Mouse (Mus musculus) neural tube, embryonic 12.5 days (tissue): ENCODE data around the gene Fam221a. TPM values are rescaled to one million over a fixed set of nuclear protein-coding genes. Genes with fewer than 3 reads are reported as not detected.

ENCODE experiments used
- ATAC-seq: fragments of 200-750 bp; cut with Nextera tagmentation; 2 replicates; pipeline ENCODE4 v1.8.0; 2017; ENCODE audit warnings: low read depth, mild to moderate bottlenecking, moderate TSS enrichment, moderate library complexity; ENCODE audit not compliant: low FRiP score
- H3K27ac ChIP-seq: fragments of 300-500 bp; sonication (generic); 2 replicates; pipeline ENCODE4 v1.5.1; 2016
- H3K27me3 ChIP-seq: fragments of 300-500 bp; sonication (generic); replicated peaks from 2 replicates; pipeline ENCODE4 v1.6.1; 2016; ENCODE audit warnings: mild to moderate bottlenecking
- H3K36me3 ChIP-seq: fragments of 300-500 bp; sonication (generic); 2 replicates; pipeline ENCODE4 v1.6.1; 2016; ENCODE audit warnings: mild to moderate bottlenecking
- H3K4me1 ChIP-seq: fragments of 300-500 bp; sonication (generic); 2 replicates; pipeline ENCODE4 v1.6.1; 2016
- H3K4me2 ChIP-seq: fragments of 300-500 bp; sonication (generic); replicated peaks from 2 replicates; pipeline ENCODE4 v1.6.1; 2016; ENCODE audit warnings: mild to moderate bottlenecking
- H3K4me3 ChIP-seq: fragments of 300-500 bp; sonication (generic); 2 replicates; pipeline ENCODE4 v1.5.1; 2016
- H3K9ac ChIP-seq: fragments of 300-500 bp; sonication (generic); 2 replicates; pipeline ENCODE4 v1.6.1; 2016; ENCODE audit warnings: mild to moderate bottlenecking
- H3K9me3 ChIP-seq: fragments of 300-500 bp; sonication (generic); 2 replicates; pipeline ENCODE4 v1.6.1; 2016; ENCODE audit warnings: mild to moderate bottlenecking
- WGBS: fragments of 180-500 bp; shearing (Covaris S2); methylation state at CpG from one replicate; pipeline ENCODE4 v1.1.7; 2016; 5-methylcytosine and 5-hydroxymethylcytosine counted together
- polyA plus RNA-seq: library from polyadenylated mRNA; unstranded; fragments of >200 nt; fragmentation: Nextera tagmentation; extraction: Ambion mirVana; gene quantifications from 2 replicates; pipeline ENCODE4 v1.2.1, GENCODE M21; 2016

Fam221a gene
- 4.2 and 4.4 TPM in 2 replicates for polyA plus RNA-seq

DNA sequence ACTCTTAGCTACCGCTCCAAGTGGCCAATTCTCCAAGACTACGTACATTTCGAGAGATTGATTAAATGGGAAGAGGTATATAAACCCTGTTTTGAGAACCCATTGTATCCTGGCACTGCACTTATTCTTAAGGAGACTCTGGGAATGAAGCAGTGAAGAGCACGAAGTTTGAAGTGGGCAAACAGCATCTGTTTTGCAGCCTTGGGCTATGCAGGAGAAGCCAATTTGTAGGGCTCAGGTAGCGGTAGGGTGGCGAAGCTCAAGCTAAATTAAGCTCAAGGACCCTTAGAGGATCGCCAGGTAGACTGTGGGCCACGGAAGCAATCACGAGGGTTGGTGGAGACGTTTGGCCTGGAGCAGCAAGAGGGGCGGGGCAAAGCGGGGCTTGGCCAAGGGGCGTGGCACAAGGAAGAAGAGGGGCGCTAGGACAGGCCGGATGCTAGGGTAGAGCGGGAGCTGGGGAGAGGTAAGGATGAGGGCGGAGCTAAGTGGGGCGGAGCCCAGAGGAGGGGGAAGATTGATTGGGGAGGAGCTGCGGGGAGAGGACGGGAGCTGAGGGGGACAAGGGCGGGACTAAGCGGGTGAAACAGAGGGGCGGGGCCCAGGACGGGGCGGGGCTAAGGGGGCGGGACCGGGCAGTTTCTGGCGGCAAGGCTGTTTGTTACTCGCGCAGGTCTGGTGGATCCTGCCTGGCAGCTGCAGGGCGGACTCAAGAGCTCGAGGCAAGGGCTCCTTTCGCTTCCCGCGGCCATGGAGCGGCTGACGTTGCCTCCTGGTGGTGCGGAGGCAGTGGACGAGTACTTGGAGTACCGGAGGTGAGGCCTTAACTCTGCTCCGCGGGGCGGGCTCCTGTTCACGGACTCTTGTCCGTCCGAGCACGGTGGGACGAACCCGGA is at the start of gene Fam221a:
Fam221a (plus strand) TSS at position 581 of the 896 bp plus-strand sequence.
- Histone ChIP-seq H3K9me3 (no peaks in the 10 kb centered on the region), H3K27me3 (no peaks in the 10 kb centered on the region), H3K9ac (peak within 1 kb of the TSS; percentile 65), H3K27ac (no peak within 1 kb of the TSS), H3K4me3 (peak within 1 kb of the TSS; percentile 50), H3K36me3 (no peaks in the 10 kb centered on the region), H3K4me1 (0 out of 2 replicates have a peak, but pooled peaks cover 10% of the 10 kb centered on the region), H3K4me2 (peak within 1 kb of the TSS; percentile 86)
- peak; percentile 98 for ATAC-seq
- WGBS: 3% methylated on average over 47 of the region's 49 CpGs

DNA sequence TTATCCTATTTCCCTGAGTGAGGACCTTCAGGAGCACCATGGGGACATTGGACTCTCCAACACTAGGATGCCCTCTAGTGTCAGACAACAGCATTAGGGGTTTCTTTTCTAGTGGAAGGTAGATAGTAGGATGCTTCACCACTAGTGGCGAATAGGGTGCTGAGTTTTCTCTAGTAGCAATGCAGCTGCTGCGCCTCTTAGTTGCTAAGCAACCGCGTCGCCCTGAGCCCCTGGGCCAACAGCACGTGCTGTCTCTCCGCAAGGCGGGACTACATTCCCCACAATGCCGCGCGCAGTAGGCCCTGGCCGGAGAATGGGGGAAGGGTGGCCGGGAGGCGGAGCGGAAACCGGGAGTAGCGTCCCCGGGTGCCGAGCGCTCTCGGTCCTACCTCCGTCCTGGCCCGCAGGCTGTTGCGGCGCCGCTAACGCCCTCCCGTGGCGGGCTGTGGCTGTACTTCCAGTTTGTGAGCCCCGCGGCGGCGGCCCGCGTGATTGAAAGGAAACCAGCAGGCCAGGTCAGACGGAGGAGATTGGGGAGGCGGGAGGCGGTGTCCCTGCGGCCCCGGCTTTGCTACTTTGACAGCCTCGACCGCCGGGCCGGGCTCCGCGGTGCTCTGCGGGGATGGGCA is 48.5 kb upstream of the Fam221a start, which contains the start of gene Ccdc126:
Ccdc126 (plus strand) TSS at position 309 of the 629 bp plus-strand sequence.
- ATAC-seq: peak; percentile 100
- H3K9me3 ChIP-seq: no peaks in the 10 kb centered on the region
- peak within 1 kb of the TSS; percentile 64 for H3K4me2 ChIP-seq
- H3K27me3 ChIP-seq: no peaks in the 10 kb centered on the region
- peak within 1 kb of the TSS; percentile 68 for H3K9ac ChIP-seq
- WGBS: under 1% methylated on average over 47 of the region's 47 CpGs
- H3K27ac ChIP-seq: peak within 1 kb of the TSS; percentile 64; the same call in 1 of the 2 replicates
- H3K4me3 ChIP-seq: peak within 1 kb of the TSS; percentile 69
- no peaks in the 10 kb centered on the region; the same call in 1 of the 2 replicates for H3K4me1 ChIP-seq
- H3K36me3 ChIP-seq: no peaks in the 10 kb centered on the region

DNA sequence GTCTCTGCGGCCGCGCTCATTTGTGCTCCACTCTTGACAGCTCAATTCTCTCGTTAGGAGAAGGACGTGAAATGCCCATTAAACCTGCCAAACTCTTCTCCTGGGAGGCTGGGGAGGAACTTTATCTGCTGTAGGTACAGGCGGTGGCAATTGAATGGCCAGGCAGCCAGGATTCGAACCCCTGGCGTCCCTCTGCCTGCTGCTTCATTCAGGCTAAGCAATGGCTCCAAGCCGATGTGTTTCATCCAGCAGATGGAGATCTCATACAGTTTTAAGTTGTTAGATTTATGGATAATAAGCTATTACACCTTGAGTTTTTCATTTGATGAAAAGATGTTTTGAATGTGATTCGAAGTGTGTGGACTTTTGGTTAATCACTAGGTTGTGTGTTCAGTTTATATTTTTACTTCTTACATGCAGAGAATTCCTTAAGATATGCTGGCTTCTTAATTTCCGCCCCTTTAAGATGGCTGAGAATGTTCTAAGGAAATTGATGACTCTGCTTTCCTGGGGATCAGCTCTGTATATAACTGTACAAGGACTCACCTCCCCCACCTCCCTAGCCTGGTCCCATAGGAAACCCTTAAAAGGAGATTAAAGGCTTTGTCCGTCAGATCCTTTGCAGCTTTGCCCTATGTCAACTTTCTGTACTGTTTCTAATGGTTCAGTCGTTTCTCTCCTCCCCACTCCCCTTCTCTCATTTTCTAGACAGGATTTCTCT is 47.8 kb upstream of the Fam221a start:
- H3K4me1 ChIP-seq: no peaks in the 10 kb centered on the region; the same call in 1 of the 2 replicates
- H3K27ac ChIP-seq: peak overlapping the region; percentile 64; the same call in 1 of the 2 replicates
- peak overlapping the region; percentile 69 for H3K4me3 ChIP-seq
- H3K9me3 ChIP-seq: no peaks in the 10 kb centered on the region
- H3K36me3 ChIP-seq: no peaks in the 10 kb centered on the region
- WGBS: 18% methylated on average over 13 of the region's 13 CpGs
- H3K9ac ChIP-seq: peak overlapping the region; percentile 68
- peak overlapping the region; percentile 64 for H3K4me2 ChIP-seq
- H3K27me3 ChIP-seq: no peaks in the 10 kb centered on the region
- peak; percentile 55 for ATAC-seq

DNA sequence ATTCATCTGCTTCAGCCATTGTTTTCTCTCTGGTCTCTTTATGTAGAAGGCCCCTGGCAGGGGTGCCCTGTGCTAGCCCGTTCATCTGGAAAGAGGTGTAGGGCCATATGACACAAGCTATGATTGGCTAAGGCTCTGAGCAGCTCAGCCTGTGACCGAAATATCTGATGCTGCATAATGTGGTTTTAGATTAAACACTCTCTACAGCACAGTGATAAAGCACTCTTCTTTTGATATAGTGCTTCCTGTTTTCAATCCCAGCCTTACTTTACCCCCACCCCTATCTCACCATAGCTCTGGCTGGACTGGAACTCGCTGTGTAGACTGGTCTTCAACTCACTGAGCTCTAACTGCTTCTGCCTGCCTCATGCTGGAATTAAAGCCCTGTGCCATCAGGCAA is 46.2 kb upstream of the Fam221a start:
- Histone ChIP-seq H3K27ac (no peak overlapping the region), H3K9me3 (no peaks in the 10 kb centered on the region), H3K27me3 (no peaks in the 10 kb centered on the region), H3K4me1 (no peaks in the 10 kb centered on the region; the same call in 1 of the 2 replicates), H3K4me3 (no peak overlapping the region), H3K36me3 (no peaks in the 10 kb centered on the region), H3K9ac (no peak overlapping the region), H3K4me2 (no peak overlapping the region)
- ATAC-seq: no peak
- 87% methylated on average over 3 of the region's 3 CpGs for WGBS

DNA sequence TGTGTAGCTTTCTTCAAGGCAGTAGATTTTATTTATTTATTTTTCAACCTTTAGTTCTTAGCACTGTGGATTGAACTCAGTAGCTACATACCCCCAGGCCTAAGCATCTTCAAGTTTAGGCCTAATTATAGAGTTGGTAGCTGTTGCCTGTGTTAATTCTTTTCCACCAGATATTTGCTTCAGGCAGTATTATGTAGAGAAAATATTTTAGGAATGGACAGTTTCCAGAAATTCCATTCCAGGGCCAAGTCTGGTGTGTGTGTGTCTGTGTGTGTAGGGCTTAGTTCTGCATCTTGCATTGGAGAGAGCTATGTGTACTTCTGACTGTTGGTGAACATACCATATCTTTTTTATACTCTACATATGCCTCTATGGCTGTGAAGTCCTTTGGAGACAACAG is 45.5 kb upstream of the Fam221a start:
- Histone ChIP-seq H3K4me3 (no peak overlapping the region), H3K36me3 (no peaks in the 10 kb centered on the region), H3K9ac (no peak overlapping the region), H3K27ac (no peak overlapping the region), H3K4me2 (no peak overlapping the region), H3K4me1 (no peaks in the 10 kb centered on the region; the same call in 1 of the 2 replicates), H3K9me3 (no peaks in the 10 kb centered on the region), H3K27me3 (no peaks in the 10 kb centered on the region)
- ATAC-seq: no peak

DNA sequence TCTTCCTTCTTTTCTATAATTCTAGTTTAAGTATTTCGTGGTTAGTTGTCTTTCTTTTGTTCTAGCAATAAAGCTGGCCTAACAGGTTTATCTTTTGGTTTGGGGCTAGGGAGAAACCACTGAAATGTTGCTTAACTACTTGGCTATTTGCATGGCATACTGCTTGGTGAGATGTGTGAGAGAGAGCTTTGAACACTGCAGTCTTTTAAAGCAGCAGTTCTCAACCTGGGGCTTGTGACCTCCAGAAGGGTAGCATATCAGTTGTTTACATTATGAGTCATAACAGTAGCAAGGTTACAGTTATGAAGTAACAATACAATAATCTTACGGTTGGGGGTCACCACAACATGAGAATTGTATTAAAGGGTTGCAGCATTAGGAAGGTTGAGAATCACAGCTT is 44.6 kb upstream of the Fam221a start:
- WGBS: 76% methylated on average over 2 of the region's 2 CpGs
- Histone ChIP-seq H3K27ac (no peak overlapping the region), H3K4me1 (no peaks in the 10 kb centered on the region; the same call in 1 of the 2 replicates), H3K4me2 (no peak overlapping the region), H3K9ac (no peak overlapping the region), H3K4me3 (no peak overlapping the region), H3K27me3 (no peaks in the 10 kb centered on the region), H3K9me3 (no peaks in the 10 kb centered on the region), H3K36me3 (no peaks in the 10 kb centered on the region)
- ATAC-seq: no peak

DNA sequence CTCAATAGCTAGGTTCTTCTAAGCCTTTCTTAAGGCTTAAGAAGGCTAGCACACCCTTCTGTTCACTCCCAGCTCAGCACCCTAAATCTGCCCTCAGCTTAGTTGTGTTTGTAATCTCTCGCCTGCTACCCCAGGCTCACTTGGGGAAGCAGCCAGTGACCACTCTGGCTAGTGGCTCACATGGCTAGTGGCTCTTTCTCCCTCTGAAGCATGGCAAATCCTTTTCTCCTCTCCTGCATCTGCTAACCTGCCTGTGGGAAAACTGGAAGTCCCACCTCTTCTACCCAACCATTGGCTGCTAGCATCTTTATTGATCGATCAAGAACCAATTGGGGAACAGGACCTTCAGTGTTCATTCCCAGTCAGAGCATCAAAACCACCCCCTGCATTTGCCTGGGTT is 43.0 kb upstream of the Fam221a start:
- Histone ChIP-seq H3K27me3 (no peaks in the 10 kb centered on the region), H3K4me2 (no peak overlapping the region), H3K4me1 (no peaks in the 10 kb centered on the region; the same call in 1 of the 2 replicates), H3K4me3 (no peak overlapping the region), H3K36me3 (no peaks in the 10 kb centered on the region), H3K27ac (no peak overlapping the region), H3K9ac (no peak overlapping the region), H3K9me3 (no peaks in the 10 kb centered on the region)
- 71% methylated on average over 2 of the region's 2 CpGs for WGBS
- no peak for ATAC-seq

DNA sequence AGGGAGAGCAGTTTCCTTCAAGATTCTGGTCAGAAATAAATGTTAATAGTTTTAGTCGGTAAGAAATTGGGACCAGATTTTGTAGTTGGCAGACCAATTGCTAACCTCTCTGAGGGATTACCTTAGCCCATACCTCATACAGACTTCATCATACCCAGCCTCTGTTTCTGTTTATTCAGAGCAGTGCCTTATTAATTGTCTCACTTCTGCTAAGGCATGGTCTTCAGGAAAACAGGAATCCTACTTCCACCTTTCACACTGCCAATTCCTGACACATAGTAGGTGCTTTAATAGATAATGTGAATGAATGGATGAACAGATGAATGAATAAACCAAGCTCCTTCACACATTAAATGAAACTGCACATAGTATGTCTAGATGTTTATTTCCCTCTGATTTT is 42.2 kb upstream of the Fam221a start:
- no peak for ATAC-seq
- no peak overlapping the region for H3K4me3 ChIP-seq
- H3K4me2 ChIP-seq: no peak overlapping the region
- no peak overlapping the region for H3K9ac ChIP-seq
- WGBS: 73% methylated on average over 1 of the region's 1 CpGs
- H3K9me3 ChIP-seq: no peaks in the 10 kb centered on the region
- H3K4me1 ChIP-seq: no peaks in the 10 kb centered on the region; the same call in 1 of the 2 replicates
- no peaks in the 10 kb centered on the region for H3K36me3 ChIP-seq
- H3K27ac ChIP-seq: no peak overlapping the region
- H3K27me3 ChIP-seq: no peaks in the 10 kb centered on the region

DNA sequence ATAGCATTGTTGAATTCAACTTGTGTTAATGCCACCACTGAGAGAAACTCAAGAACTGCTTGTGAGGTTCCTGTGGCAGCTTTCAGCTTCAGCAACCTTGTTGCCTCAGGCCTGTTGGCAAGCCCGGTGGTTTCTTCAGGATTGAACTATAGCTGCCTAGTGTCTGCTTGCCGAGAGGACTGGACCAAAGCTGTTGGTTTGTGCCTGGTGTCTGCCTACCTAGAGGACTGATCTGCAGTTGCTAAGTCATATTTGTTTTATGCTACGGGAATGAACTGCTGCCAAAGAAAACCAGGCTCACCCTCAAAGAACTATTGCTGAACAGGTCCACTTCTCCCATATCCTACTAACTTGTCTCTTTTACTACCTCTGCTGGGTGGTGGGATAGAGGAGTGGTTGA is 40.7 kb upstream of the Fam221a start:
- no peak for ATAC-seq

DNA sequence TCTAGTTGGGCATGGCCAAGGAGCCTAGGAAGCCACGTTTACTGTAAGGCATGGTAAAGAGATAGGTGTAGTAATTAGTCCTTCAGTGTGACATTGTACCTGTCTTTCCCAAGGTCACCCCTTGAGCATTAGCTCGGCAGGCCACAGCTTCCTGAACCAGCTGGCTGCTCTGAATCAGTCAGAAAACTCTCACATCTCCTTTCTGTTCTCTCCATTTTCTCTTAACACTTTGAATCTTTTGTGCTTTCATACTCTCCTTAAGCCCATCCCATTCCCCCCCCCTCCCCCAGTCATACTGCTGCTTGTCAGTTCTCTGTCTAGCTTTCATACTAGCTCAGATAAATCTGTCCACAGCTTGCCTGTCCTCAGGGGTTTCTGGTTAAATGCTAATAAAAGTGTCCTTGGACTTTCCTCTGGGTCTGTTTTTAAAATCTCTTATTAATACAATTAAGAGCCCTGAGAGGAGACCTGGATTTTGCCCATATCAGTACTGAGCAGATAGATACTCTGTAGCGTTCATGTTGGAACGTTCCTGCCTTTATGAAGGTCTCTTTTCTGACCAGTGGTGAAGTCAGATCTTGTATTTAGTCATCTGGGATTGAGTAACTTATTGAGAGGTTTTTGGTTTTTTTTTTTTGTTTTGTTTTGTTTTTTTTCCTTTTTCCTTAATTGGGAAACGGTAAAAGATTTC is 36.0 kb upstream of the Fam221a start:
- no peaks in the 10 kb centered on the region for H3K9me3 ChIP-seq
- 82% methylated on average over 5 of the region's 5 CpGs for WGBS
- no peak for ATAC-seq

More for the DNA sequence above, 40.7 kb upstream of the Fam221a start:
- Histone ChIP-seq H3K4me3 (no peak overlapping the region), H3K4me1 (no peaks in the 10 kb centered on the region), H3K9ac (no peak overlapping the region), H3K27ac (no peak overlapping the region), H3K4me2 (no peak overlapping the region), H3K9me3 (no peaks in the 10 kb centered on the region), H3K36me3 (no peaks in the 10 kb centered on the region), H3K27me3 (no peaks in the 10 kb centered on the region)
- WGBS: 84% methylated on average over 3 of the region's 3 CpGs

DNA sequence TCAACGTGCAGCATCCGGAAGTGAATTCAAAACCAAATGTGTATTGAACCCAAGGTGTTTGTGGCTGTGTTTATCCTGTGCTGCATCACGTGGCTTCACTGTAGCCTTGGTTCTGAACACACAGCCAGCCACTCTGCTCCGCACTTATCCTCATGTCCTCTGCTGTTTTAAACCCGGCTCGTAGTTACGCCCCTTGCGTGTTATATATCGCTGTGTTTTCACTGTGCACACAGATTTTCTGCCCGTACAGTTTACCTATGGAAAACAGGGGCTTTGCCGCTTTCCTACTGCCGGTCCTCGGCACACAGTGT is 35.5 kb upstream of the Fam221a start:
- Histone ChIP-seq H3K4me1 (no peaks in the 10 kb centered on the region), H3K4me3 (no peak overlapping the region), H3K9ac (no peak overlapping the region), H3K4me2 (no peak overlapping the region), H3K27me3 (no peaks in the 10 kb centered on the region), H3K9me3 (no peaks in the 10 kb centered on the region), H3K36me3 (no peaks in the 10 kb centered on the region), H3K27ac (no peak overlapping the region)
- no peak for ATAC-seq
- 80% methylated on average over 13 of the region's 13 CpGs for WGBS

More for the DNA sequence above, 36.0 kb upstream of the Fam221a start:
- Histone ChIP-seq H3K4me2 (no peak overlapping the region), H3K36me3 (no peaks in the 10 kb centered on the region), H3K4me1 (no peaks in the 10 kb centered on the region), H3K9ac (no peak overlapping the region), H3K27ac (no peak overlapping the region), H3K27me3 (no peaks in the 10 kb centered on the region), H3K4me3 (no peak overlapping the region)
